Mouse (Mus musculus) E14TG2a.4 (cell line): Measurements from ENCODE around the gene Cdh22.

Experiments
- CTCF ChIP-seq: conservative IDR thresholded peaks from 2 replicates; pipeline ENCODE4 v1.5.1; 2014; ENCODE audit warnings: low read length
- NANOG ChIP-seq: IDR thresholded peaks from 2 replicates; pipeline ENCODE4 v1.6.1; 2014; ENCODE audit warnings: borderline replicate concordance, low read length, mixed read lengths

DNA sequence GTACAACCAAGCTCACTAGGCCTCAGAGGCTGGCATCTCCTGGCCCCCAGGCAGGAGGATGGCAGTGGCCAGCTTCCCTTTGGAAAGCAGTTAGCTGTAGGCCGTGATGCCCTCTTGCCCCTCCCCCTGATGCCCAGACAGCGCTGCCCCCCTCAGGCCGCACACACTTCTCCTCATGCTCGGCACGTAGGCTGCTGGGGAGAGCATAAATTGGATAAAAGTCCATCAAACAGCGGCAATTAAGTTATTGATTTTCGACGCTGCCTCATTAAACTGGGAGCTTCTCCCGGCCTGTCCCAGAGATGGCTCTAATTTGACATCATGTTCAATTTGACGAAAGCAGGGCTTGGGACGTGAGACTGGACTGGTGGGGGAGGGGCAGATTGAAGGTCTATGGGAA is 76.8 kb downstream of the Cdh22 start:
- no peak for TF ChIP-seq CTCF
- TF ChIP-seq NANOG = no peak
